Mouse (Mus musculus): Measurements from ENCODE around the gene Gm21905.

- TF ChIP-seq POLR2A (IDR thresholded peaks at IDR 0.05; ENCODE audit: borderline replicate concordance, extremely low read depth, low read depth, low read length) (no peak), CTCF (IDR thresholded peaks at IDR 0.05; ENCODE audit: insufficient read depth, low read length) (no peak)
These were observed 47.3 kb downstream of the Gm21905 start for GRCm38 (mm10) chr5:67898921-67899320.
